Mouse (Mus musculus) yolk sac, embryonic 10.5 days (tissue): Measurements from ENCODE around the gene Agmo.

ENCODE experiments used
- DNase-seq: peaks from one replicate; pipeline ENCODE4 v3.0.0-alpha.2; 2017; ENCODE audit warnings: low spot score

The Agmo gene

DNA sequence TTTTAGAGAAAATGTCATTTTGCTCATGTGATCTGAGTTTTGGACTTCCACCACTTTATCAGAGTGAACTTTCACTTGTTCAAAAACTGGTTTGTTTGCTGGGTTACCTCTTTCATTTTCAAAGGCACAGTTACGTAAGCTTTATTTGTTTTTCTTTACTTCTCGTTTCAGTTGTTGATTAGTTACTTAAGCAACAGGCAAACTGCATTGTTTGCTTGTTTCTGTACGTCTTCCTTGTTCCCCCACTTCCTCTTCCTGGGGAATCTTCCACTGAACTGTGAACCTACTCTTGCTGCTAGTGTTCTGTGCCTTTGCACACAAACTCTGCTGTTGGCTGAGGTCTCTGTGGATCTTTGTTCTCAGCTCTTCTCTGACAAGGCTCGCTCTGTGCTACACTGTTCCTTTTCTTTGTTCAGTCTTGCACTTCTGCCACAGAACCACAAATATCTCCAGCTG, at the start of gene Agmo:
Gene Agmo, plus strand, starts transcription at position 76 of the 456 bp plus-strand sequence.
- peak; percentile 18 for DNase-seq

- DNase-seq = no peak
Measured at GRCm38 (mm10) chr12:37231119-37231518, 10.3 kb upstream of the Agmo start.

GRCm38 (mm10) chr12:37240975-37241565, 371 bp upstream of the Agmo start:
- DNase-seq = no peak

- DNase-seq = no peak
Measured at GRCm38 (mm10) chr12:37242484-37242883, 1.0 kb downstream of the Agmo start.

DNA sequence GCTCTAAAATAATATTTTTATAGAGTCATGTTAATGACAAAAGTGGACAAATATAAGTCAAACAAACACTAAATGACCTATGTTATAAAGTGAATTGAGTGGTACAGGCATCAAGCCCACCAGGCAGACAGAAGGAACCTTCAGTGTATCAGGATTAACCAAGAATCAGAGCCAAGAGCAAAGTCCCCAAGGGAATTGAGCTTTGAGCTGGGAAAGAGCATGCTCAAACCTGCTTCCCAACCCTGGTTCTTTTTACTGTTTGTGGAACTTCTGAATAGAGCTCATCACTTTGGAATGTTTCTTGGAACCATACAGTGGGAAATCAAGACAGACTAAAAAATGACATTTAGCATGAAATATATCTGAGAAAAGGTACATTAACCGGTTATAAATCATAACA, 3.4 kb downstream of the Agmo start:
- DNase-seq = no peak

- DNase-seq = no peak
Measured at GRCm38 (mm10) chr12:37251688-37252087, 10.2 kb downstream of the Agmo start.

DNA sequence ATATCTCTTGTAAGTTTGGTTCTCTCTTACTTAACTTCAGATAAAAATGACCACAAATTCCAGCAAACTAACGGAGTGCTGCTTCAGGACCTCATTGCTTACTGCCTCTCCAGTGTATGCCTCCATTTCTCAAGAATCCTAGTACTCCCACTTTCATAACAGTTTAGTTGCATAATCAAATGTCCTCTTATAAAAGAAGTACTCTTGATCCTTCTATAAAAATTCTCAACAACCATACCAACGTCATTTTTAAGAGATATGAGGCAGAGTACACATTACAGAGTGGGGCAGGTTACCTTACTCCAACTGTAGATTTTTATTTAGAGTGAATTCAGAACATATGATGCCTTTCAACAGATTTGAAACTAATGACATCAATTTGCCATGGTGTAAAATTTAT, 15.7 kb downstream of the Agmo start:
- no peak for DNase-seq

DNA sequence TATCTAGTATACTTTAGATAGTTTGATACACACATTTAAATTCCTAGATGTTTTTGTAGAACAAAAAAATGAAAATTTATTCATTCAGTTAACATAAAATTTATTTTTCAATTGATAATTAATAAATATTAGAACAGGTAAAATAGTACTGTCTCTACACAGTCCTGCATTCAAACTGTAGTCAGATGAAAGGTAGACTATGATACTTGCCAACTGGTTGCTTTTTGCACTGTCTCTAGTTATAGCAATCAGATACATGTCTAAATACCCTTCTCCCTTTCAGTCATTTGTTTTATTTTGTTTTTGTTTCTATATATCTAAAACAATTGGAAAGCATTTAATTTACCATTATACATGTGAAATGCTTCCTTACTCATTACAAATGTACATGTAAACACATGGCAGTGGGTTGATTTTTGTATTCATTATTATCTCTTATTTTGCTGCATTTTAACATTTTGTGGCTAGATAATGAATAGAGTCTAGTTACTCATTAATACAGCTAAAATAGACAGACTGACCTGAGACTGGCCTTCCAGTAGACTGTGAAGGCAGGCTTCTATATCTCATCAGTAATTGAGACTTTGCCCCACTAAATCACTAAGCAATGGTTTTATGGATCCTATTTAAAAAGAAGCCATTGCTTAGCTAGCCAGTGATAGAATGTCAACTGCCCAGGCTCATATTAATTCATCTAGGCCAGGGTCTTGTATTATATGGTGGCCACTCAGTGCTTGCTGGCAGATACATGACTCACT, 18.5 kb downstream of the Agmo start:
- no peak for DNase-seq

- DNase-seq = no peak
Measured at GRCm38 (mm10) chr12:37263685-37264084, 22.2 kb downstream of the Agmo start.

GRCm38 (mm10) chr12:37268636-37269152, 27.3 kb downstream of the Agmo start:
- DNase-seq = no peak

DNA sequence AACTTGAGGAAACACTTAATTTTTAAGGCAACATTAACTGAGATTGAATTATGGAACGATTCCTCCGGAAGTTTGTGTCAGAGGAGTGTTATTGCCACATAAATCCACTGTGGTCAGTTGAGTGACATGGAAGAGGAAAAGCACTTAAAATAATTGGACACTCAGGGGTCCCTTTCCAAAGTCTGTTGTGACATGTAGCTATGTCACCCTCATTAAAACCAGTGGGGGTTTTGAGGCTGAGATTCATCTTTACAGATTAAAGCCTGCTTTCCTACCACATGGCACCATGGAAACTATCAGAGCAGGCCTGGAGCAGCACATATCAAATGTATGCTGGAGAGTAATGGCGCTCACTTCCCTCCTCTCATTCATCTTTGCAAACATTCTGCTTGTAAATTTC, 31.2 kb downstream of the Agmo start:
- DNase-seq = no peak

DNA sequence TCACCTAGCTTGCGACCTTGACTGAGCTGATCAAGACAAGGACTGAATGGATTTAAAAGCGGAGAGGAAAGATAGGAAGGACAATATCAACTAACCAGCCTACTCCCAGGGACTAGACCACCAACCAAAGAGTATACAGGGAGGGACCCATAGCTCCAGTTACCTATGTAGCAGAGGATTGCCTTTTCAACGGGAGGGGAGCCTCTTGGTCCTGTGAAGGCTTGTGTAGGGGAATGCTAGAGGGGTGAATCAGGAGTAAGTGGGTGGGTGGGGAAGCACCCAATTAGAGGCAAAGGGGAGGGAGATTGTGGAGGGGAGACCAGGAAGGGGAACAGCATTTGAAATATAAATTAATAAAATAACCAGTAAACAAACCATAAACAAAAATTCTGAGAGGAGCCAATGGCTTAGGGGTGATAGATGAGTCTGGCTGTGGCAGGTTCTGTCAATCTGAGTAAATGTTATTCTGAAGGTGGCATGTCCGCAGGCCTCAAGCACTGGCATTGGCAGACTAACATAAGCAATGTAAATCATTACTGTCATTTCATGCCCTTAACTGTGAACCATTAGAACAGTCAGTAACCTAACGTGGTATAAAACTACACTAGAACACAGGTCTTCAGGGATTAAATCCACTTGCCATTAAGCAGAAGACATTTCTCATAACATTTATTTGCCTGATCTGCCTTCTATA, 32.7 kb downstream of the Agmo start:
- DNase-seq = no peak

DNA sequence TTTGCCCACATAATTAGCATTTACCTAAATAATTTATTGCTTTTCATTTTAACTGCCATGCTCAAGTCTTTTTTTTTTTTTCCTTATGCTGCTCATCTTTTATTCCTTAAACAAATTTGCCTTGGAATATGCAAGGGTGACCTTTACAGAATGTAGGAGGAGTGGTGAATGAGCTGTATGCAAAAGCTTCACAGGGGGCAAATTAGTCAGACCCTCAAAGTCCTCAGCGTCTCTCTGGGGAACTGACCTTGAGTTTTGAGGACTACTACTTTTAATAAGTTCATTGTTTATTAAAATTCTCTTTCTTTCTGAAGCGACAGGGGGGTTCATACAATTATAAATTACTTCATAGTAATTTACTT, 33.2 kb downstream of the Agmo start:
- DNase-seq = no peak

DNA sequence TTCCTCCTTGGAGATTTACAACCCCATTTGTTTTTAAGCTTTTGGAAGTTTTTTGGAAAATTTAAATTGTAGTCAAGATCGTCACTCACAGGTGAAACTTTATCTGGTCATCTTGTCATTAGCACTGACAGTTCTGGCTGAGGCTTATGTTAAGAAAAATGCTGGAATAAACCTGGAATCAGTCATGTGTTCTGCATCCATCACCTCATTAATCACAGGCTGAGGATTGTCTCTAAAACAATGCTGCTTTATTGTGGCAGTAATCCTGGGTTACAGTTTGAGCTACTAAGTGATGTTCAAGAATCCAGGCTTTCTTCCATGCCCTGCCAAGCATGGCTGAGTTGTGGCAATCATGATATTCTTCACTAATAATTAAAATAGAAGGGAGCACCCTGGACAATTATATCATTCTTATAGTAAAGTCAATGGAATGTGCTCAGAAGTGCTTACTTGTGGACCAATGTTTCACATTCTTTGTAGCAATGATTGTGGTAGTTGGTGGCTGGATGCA, 65.6 kb downstream of the Agmo start:
- no peak for DNase-seq

DNA sequence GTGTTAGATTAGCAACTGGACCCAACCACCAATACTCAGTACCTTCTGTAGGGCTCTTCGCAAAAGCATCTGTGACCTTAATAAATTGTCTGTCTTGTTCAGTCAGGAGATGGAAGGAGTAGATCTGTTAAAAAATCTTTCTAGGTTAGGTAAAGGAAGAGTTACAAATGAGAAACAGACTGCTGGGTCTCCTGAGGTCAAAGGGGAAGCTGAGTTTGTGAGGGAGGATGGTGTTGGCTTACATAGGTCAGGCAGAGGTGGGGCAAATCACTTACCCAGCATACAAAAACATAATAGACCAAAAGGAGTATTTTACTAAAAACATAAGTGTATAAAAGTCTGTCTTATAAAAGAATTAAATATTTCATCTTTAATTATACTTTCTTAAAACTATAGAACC, 69.3 kb downstream of the Agmo start:
- no peak for DNase-seq

DNA sequence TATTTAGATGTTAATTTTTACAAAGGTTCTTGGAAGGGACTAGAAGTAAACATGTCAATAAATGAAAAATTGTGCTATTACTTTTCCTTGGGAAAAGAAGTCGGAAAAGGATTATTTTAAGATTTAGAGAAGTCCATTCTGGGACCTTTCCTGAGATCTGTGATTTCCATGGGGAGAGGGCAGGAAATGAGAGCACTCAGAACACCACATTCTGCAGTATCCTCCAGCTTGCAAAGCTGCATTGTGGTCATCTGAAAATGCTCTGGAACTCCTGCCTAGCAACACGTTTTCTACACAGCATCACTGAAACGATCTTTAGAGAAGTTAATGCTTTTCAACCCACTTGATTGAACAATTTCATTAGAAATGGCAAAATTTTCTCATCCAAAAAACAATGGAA, 81.4 kb downstream of the Agmo start:
- DNase-seq = no peak

- DNase-seq = no peak
Measured at GRCm38 (mm10) chr12:37334987-37335386, 93.5 kb downstream of the Agmo start.

GRCm38 (mm10) chr12:37344225-37344624, 102.8 kb downstream of the Agmo start:
- DNase-seq = no peak

DNA sequence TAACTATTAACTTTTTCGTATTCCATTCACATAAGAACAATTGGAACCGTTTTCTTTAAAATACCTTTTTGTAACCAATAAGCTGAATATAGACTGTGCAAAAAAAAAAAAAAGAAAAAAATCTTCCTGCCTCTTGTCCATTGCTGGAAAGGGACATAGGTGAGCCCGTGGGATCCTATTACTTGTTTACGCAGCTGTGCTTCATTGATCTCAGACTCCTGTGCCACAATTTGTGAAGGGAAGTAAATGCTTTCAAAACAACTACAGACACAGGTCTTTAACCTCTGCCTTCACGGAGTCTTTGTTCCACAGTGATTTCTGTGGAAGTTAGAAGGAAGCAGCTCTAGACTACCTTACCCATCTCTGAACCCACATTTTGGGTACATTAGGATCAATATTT, 104.3 kb downstream of the Agmo start:
- DNase-seq = no peak

DNA sequence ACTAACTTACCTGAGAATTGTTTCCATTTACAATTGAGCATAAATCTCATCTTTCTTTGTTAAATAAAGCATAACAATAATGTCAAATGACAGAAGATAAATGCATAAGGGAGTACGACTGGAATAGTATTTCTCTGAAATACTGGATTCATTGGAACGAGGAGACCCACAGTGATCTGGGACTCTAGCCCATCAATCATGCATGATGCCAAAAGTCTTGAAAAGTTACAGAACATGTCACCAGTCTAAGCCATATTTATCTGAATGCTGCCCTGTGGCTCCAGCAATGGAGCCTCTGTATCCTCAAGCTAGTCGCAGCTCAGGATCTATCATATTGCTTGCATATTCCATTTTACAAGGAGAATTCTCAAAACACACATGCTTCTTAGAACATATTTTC, 150.9 kb downstream of the Agmo start:
- DNase-seq = no peak

DNA sequence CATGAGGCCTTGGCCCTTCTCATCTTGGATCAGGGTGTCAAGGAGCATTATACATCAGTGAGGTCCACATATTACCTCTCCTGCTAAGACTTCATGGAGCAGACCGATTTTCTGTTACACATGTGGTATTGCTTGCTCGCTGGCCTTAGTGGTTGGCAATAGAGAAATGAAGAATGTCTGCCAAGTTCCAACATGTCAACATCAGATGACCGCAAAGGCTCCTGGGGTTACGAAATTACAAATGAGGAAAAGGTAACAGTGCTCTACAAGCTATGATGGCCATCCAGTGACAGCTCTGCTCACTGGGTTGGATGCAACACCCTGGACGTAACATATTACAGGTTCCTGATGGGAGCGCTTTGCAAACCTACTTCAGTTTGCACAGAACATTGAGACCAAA, 161.1 kb downstream of the Agmo start:
- no peak for DNase-seq

GRCm38 (mm10) chr12:37426350-37426749, 184.9 kb downstream of the Agmo start:
- DNase-seq = no peak

- DNase-seq = no peak
Measured at GRCm38 (mm10) chr12:37426750-37427149, 185.3 kb downstream of the Agmo start.
